Mouse (Mus musculus): ENCODE data around the gene Mgat5. TPM values are rescaled to one million over a fixed set of nuclear protein-coding genes. Genes with fewer than 3 reads are reported as not detected.
A peak's percentile ranks its signal among the peaks of the same experiment; 100 is the strongest.

Gene Mgat5
- polyA plus RNA-seq, 1 experiment from 2014 or later: 15.0 TPM

DNA sequence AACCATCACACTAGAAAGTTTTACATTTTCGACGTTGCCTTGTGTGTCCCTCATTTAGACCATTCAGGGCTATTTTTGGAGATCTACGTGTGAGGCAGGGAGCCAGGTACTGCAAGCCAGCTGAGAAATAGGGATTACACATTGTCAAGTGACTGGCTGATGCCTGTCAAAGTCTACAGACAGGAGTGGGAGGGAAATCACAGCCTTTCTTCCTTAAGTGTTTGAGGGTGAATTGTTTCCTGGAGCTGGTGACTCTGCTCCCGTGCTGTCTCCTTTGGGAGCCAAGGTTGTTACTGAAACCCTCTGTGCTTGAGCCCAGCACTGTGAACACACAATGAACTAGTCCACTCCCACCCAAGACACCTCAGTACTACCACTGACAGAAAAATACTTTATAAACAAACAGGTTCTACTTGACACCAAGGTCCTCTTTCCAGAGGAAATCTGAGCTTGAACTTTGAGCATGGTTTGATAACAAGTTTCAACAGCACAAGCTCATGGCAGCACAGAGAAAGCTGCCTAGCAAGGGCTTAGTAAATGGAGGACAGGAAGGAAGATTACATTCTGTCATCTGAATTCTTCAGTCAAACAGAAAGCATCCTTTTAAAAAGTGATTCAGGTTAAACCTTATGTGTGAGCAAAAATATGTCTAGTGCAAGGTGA, 147.4 kb downstream of the Mgat5 start:
- no peak for ATAC-seq (ENCODE audit: low FRiP score, low read depth)
- Histone ChIP-seq H3K4me3 (no peak overlapping the region), H3K27me3 (no peaks in the 10 kb centered on the region), H3K27ac (replicated peaks) (0 out of 2 replicates have a peak overlapping the region, but pooled peaks have one; percentile 17), H3K36me3 (no peaks in the 10 kb centered on the region), H3K4me2 (no peak overlapping the region), H3K9ac (no peak overlapping the region), H3K9me3 (no peaks in the 10 kb centered on the region), H3K4me1 (replicated peaks) (no peaks in the 10 kb centered on the region)
- WGBS: 76% methylated on average over 4 of the region's 4 CpGs

DNA sequence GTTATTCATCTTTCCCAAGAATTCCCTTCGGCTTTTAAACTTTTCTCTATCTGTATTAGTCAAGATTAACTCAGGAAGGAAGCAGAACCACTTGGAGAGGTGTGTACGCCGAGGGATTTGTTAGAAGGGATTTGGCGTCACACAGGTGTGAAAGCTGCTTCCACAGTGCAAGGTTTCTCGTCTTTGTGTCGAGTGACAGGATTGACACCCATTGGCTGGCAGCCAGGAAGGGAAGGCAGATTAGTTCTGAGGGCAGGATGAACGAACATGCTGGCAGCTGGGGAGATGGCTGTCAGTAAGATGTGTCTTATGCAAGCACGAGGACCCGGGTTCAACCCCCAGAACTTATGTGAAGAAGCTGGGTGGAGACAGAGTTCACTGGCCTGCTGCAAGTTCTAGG, 148.6 kb downstream of the Mgat5 start:
- Histone ChIP-seq H3K27me3 (no peaks in the 10 kb centered on the region), H3K27ac (replicated peaks) (peak overlapping the region; percentile 18; the same call in 1 of the 2 replicates), H3K36me3 (no peaks in the 10 kb centered on the region), H3K9ac (no peak overlapping the region), H3K4me3 (no peak overlapping the region), H3K9me3 (no peaks in the 10 kb centered on the region), H3K4me1 (replicated peaks) (no peaks in the 10 kb centered on the region), H3K4me2 (no peak overlapping the region)
- ATAC-seq (ENCODE audit: low FRiP score, low read depth): no peak
- 63% methylated on average over 9 of the region's 9 CpGs for WGBS

DNA sequence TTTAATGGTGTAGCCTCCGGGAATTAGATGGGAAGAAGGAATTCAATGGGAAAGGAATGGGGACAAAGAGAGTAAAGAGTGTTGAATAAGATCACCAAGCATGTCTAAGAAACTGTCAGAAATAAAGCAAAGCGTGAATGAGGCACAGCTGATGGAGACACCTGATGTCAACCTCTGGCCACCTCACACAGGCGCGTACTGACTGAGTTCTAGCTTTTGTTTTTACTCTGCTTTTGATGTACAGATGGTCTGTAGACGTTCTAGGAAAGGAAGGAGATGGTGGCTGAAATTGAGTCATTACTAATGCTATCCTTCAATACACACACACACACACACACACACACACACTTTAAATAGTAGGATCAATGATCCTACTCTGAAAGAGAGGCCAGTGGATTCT, 149.3 kb downstream of the Mgat5 start:
- H3K27ac ChIP-seq (replicated peaks): no peak overlapping the region
- no peak for ATAC-seq (ENCODE audit: low FRiP score, low read depth)
- H3K4me1 ChIP-seq (replicated peaks): no peaks in the 10 kb centered on the region
- H3K9me3 ChIP-seq: no peaks in the 10 kb centered on the region
- no peaks in the 10 kb centered on the region for H3K36me3 ChIP-seq
- no peak overlapping the region for H3K4me2 ChIP-seq
- no peak overlapping the region for H3K9ac ChIP-seq
- no peaks in the 10 kb centered on the region for H3K27me3 ChIP-seq
- WGBS: 85% methylated on average over 5 of the region's 5 CpGs
- H3K4me3 ChIP-seq: no peak overlapping the region

DNA sequence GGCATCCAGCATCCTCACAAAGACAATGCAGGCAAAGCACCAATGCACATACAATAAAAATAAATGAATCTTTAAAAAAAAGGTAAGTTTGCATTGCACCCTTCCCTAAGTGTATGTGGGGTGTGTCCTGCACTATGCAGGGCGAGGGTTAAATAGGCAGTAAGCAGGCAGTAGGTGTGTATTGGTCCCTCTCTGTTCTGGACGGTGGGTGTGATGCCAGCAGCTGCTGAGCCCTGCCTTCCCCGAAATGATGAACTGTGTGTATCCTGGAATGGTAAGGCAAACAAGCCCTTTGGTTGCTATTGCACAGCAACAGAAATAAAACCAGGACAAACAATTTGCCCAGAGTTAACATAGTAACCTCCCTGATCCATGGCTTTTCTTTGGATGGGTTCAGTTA, 150.2 kb downstream of the Mgat5 start:
- Histone ChIP-seq H3K27me3 (no peaks in the 10 kb centered on the region), H3K27ac (replicated peaks) (no peak overlapping the region)

DNA sequence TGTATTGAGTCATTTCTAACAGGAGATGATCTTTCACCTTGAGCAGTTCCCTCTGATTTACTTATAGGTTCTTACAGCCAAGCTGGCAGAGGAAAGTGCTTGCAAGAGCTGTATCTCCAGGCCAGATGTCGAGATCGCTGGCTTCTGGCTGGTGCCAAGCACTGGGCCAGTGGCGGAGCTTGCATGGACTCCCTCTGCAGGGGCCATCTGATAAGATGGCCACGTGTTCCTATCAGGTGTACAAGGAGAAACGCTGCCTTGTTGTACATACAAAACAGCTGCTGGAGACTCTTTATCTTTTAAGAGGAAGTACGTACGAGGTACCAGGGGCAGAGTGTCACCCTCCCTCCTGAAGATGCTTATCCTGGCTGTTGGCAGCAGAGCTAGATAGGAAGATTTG, 158.8 kb downstream of the Mgat5 start:
- H3K4me1 ChIP-seq (replicated peaks): no peaks in the 10 kb centered on the region
- no peak overlapping the region for H3K4me3 ChIP-seq
- no peaks in the 10 kb centered on the region for H3K9me3 ChIP-seq
- ATAC-seq (ENCODE audit: low FRiP score, low read depth): no peak
- WGBS: 85% methylated on average over 7 of the region's 7 CpGs
- H3K27me3 ChIP-seq: no peaks in the 10 kb centered on the region
- H3K9ac ChIP-seq: no peak overlapping the region
- H3K36me3 ChIP-seq: no peaks in the 10 kb centered on the region
- no peak overlapping the region for H3K4me2 ChIP-seq
- H3K27ac ChIP-seq (replicated peaks): no peak overlapping the region

More for the DNA sequence above, 150.2 kb downstream of the Mgat5 start:
- H3K36me3 ChIP-seq: no peaks in the 10 kb centered on the region
- no peak overlapping the region for H3K4me2 ChIP-seq
- H3K4me1 ChIP-seq (replicated peaks): no peaks in the 10 kb centered on the region
- 88% methylated on average over 3 of the region's 3 CpGs for WGBS
- no peak overlapping the region for H3K4me3 ChIP-seq
- no peak for ATAC-seq (ENCODE audit: low FRiP score, low read depth)
- no peaks in the 10 kb centered on the region for H3K9me3 ChIP-seq
- H3K9ac ChIP-seq: no peak overlapping the region

DNA sequence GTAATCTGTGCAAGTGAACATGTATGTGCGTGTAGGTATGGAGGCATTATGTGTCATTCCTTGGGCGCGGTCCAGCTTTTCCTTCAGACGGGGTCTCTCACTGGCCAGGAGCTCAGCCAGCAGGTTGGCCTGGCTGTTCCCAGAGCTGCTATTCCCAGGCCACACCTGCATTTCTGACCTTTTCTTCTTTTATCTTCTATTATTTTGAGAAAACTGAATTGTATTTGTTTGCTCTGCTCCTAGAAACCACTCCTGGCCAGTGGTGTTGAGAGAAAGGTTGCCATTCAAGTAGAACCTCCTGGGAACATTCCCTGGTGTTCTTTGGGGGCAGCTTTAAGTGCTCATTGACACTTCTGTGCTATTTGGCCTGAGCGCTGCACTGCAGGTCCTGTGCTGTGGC, 160.9 kb downstream of the Mgat5 start:
- Histone ChIP-seq H3K9ac (no peak overlapping the region), H3K36me3 (0 out of 2 replicates have a peak, but pooled peaks cover 10% of the 10 kb centered on the region), H3K4me2 (no peak overlapping the region), H3K4me3 (no peak overlapping the region), H3K9me3 (no peaks in the 10 kb centered on the region), H3K27me3 (no peaks in the 10 kb centered on the region), H3K4me1 (replicated peaks) (no peaks in the 10 kb centered on the region), H3K27ac (replicated peaks) (no peak overlapping the region)
- ATAC-seq (ENCODE audit: low FRiP score, low read depth): no peak
- 92% methylated on average over 5 of the region's 5 CpGs for WGBS

DNA sequence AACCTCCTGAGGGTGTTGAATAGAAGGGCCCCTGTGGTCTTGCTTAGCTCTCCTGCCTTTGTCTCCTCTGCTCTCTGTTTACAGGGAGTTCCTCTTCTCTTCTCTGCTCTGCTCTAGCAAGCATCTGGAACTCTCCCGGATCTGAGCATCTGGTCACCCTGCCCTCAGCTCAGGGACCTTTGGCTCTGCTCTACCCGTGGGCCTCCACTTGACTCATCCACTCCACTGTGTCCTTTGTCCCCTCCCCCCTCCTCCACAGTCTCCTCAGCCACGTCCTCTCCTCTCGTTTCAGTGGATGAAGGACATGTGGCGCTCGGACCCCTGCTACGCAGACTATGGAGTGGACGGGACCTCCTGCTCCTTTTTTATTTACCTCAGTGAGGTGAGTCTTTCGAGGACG, 161.3 kb downstream of the Mgat5 start:
- no peaks in the 10 kb centered on the region for H3K27me3 ChIP-seq
- ATAC-seq (ENCODE audit: low FRiP score, low read depth): no peak
- H3K9ac ChIP-seq: no peak overlapping the region
- H3K27ac ChIP-seq (replicated peaks): no peak overlapping the region
- H3K36me3 ChIP-seq: 0 out of 2 replicates have a peak, but pooled peaks cover 10% of the 10 kb centered on the region
- H3K4me3 ChIP-seq: no peak overlapping the region
- no peak overlapping the region for H3K4me2 ChIP-seq
- WGBS: 59% methylated on average over 10 of the region's 10 CpGs
- no peaks in the 10 kb centered on the region for H3K4me1 ChIP-seq (replicated peaks)
- H3K9me3 ChIP-seq: no peaks in the 10 kb centered on the region

DNA sequence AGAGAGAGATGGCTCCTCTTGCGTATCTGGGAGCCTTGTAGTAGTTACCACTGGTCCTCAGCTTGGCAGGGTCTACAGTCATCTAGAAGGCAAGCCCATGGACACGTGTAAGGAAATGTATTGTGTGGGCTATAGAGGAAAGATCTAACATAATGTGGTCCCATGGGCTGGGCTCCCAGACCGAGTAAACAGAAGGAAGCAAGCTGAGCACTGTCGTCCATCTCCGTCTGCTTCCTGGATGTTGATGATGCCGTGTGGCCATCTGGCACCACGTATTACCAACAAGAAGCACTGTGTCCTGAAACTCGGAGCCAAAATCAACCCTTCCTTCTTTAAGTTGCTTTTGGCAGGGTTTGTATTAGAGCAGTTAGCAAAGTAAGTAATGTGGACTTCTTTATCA, 163.7 kb downstream of the Mgat5 start:
- Histone ChIP-seq H3K27ac (replicated peaks) (no peak overlapping the region), H3K36me3 (0 out of 2 replicates have a peak, but pooled peaks cover 10% of the 10 kb centered on the region), H3K27me3 (no peaks in the 10 kb centered on the region), H3K9ac (no peak overlapping the region), H3K9me3 (no peaks in the 10 kb centered on the region), H3K4me2 (no peak overlapping the region), H3K4me1 (replicated peaks) (peaks cover 13% of the 10 kb centered on the region), H3K4me3 (no peak overlapping the region)
- 57% methylated on average over 8 of the region's 8 CpGs for WGBS
- ATAC-seq (ENCODE audit: low FRiP score, low read depth): no peak

DNA sequence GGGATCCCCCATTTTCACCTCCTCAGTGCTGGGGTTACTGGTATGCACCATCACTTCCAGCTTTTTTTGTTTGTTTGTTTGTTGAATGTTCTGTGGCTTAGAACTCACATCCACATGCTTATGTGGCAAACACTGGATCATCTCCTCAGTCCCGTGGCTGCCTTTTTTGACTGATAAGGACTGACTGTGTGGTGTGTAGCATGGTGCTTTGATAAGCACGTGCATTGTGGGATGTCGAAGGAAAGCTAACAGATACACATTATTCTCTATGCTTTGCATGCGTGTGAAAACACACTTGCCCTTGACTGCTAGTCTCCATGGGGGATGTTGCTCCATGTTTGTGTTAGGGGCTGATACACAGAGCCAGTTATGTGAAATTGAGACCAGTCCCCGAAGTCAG, 164.7 kb downstream of the Mgat5 start:
- Histone ChIP-seq H3K36me3 (0 out of 2 replicates have a peak, but pooled peaks cover 10% of the 10 kb centered on the region), H3K4me3 (no peak overlapping the region), H3K9me3 (no peaks in the 10 kb centered on the region), H3K4me1 (replicated peaks) (peaks cover 22% of the 10 kb centered on the region), H3K27ac (replicated peaks) (no peak overlapping the region), H3K4me2 (no peak overlapping the region), H3K27me3 (no peaks in the 10 kb centered on the region), H3K9ac (no peak overlapping the region)
- WGBS: 95% methylated on average over 5 of the region's 5 CpGs
- no peak for ATAC-seq (ENCODE audit: low FRiP score, low read depth)

DNA sequence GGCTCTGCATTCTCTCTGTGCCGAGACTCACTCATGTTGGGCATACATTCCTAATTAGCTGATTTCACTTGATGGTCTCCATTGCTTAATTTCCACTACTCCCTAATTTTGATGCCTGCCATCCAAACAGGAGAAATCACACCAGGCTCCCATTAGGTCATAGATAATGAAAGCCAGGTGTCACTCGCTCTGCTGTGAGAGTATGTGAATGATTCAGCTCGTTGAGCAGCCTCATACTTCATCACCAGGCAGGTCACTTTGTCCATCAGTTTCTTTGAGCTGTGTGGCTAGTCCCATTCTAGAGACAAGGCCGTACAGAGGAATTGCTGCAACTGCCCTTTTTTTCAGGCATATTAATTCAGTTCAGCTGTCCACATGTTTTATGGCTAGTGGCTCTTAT, 167.3 kb downstream of the Mgat5 start:
- WGBS: 61% methylated on average over 4 of the region's 4 CpGs
- Histone ChIP-seq H3K9me3 (no peaks in the 10 kb centered on the region), H3K27me3 (no peaks in the 10 kb centered on the region), H3K4me3 (no peak overlapping the region), H3K36me3 (0 out of 2 replicates have a peak, but pooled peaks cover 10% of the 10 kb centered on the region), H3K9ac (no peak overlapping the region), H3K27ac (replicated peaks) (no peak overlapping the region), H3K4me1 (replicated peaks) (peaks cover 23% of the 10 kb centered on the region), H3K4me2 (no peak overlapping the region)
- ATAC-seq (ENCODE audit: low FRiP score, low read depth): no peak

DNA sequence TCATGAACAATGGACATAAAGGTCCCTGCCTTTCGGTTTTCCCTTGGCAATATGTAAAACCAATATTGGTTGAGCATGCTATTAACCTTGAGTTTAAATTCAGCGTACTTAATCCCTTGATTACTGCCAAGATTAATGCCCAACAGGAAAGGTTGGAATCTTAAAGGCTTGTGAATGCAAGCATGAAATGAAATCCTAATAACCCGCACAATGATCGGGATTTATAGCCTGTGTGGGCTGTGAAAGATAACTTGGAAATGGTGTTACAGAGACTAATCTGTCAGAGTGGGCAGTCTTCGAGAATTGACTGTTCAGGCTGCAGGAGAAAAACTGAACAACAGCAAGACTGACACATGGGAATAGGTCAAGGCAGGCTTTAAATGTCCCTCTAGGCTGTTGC, 168.7 kb downstream of the Mgat5 start:
- peak; percentile 49; the same call in 1 of the 2 replicates for ATAC-seq (ENCODE audit: low FRiP score, low read depth)
- WGBS: 33% methylated on average over 5 of the region's 5 CpGs

DNA sequence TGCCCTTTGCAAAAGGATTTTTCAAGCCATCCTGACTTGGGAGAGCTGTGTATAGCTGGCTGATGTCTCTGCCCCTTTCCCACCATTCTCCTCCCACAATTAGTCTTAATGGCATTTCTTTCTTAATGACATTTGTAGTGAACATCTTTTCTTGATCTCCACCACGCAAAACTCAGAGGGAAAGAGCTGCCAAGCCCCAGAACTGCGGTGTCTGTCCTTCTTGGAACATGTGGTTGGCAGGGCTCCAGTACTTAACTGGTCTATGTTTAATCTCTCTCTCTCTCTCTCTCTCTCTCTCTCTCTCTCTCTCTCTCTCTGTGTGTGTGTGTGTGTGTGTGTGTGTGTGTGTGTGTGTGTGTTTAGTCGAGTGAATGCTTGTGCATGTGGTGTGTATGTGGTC, 169.3 kb downstream of the Mgat5 start:
- Histone ChIP-seq H3K4me2 (no peak overlapping the region), H3K9ac (no peak overlapping the region), H3K9me3 (no peaks in the 10 kb centered on the region), H3K36me3 (0 out of 2 replicates have a peak, but pooled peaks cover 6% of the 10 kb centered on the region), H3K4me3 (no peak overlapping the region), H3K4me1 (replicated peaks) (peaks cover 27% of the 10 kb centered on the region), H3K27ac (replicated peaks) (peak overlapping the region; percentile 61), H3K27me3 (no peaks in the 10 kb centered on the region)
- 59% methylated on average over 3 of the region's 3 CpGs for WGBS
- ATAC-seq (ENCODE audit: low FRiP score, low read depth): no peak

More for the DNA sequence above, 168.7 kb downstream of the Mgat5 start:
- Histone ChIP-seq H3K9me3 (no peaks in the 10 kb centered on the region), H3K27me3 (no peaks in the 10 kb centered on the region), H3K4me3 (no peak overlapping the region), H3K9ac (no peak overlapping the region), H3K4me1 (replicated peaks) (peaks cover 23% of the 10 kb centered on the region), H3K4me2 (no peak overlapping the region), H3K27ac (replicated peaks) (peak overlapping the region; percentile 61), H3K36me3 (0 out of 2 replicates have a peak, but pooled peaks cover 10% of the 10 kb centered on the region)

DNA sequence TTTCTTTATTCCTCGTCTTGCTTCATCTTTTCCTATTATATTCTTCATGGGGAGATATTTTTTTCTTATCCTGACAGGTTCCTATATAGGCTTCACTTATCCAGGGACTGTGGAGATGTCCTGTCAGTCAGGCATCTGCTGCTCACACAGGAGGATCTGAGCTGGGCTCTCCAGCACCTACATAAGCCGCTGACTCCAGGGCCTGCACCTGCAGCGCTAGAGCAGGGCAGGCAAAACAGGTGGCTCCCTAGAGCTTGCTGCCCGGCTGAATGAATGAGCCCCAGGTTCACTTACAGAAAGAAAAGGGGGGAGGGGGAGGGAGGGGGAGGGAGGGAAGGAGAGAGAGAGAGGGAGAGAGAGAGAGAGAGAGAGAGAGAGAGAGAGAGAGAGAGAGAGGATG, 175.3 kb downstream of the Mgat5 start:
- Histone ChIP-seq H3K9ac (no peak overlapping the region), H3K36me3 (no peaks in the 10 kb centered on the region; the same call in none of the 2 replicates), H3K4me1 (replicated peaks) (peaks cover 21% of the 10 kb centered on the region), H3K4me3 (no peak overlapping the region), H3K27ac (replicated peaks) (no peak overlapping the region), H3K4me2 (no peak overlapping the region), H3K27me3 (no peaks in the 10 kb centered on the region), H3K9me3 (no peaks in the 10 kb centered on the region)
- ATAC-seq (ENCODE audit: low FRiP score, low read depth): no peak
- 22% methylated on average over 4 of the region's 4 CpGs for WGBS
